Mouse (Mus musculus) bone marrow macrophage, adult 2 months (primary cell): ENCODE measurements at regions not wholly inside any gene's neighbourhood (a gene's known extent, or its start where the extent isn't known, plus 50 kb on each side); places are given as distances from the start of the nearest gene placed in this dataset.

Experiments used
- CTCF ChIP-seq: IDR thresholded peaks from 2 replicates; pipeline ENCODE4 v1.5.1; 2012; ENCODE audit warnings: low read depth, mild to moderate bottlenecking, low read length, moderate library complexity
- POLR2A ChIP-seq: IDR thresholded peaks from 2 replicates; pipeline ENCODE4 v1.6.1; 2012; ENCODE audit warnings: mild to moderate bottlenecking, low read depth, low read length, borderline replicate concordance

- TF ChIP-seq CTCF (no peak), POLR2A (no peak)
These were observed 646.8 kb upstream of the Auts2 start for GRCm38 (mm10) chr5:133189798-133190571.
